Mouse (Mus musculus) forelimb bud, embryonic 11.5 days (tissue): ENCODE results near the gene Bach2.

Experiments used
- DNase-seq: peaks from one replicate; pipeline ENCODE4 v3.0.0-alpha.2; 2012; ENCODE audit warnings: low read depth, low spot score

Gene Bach2

DNA sequence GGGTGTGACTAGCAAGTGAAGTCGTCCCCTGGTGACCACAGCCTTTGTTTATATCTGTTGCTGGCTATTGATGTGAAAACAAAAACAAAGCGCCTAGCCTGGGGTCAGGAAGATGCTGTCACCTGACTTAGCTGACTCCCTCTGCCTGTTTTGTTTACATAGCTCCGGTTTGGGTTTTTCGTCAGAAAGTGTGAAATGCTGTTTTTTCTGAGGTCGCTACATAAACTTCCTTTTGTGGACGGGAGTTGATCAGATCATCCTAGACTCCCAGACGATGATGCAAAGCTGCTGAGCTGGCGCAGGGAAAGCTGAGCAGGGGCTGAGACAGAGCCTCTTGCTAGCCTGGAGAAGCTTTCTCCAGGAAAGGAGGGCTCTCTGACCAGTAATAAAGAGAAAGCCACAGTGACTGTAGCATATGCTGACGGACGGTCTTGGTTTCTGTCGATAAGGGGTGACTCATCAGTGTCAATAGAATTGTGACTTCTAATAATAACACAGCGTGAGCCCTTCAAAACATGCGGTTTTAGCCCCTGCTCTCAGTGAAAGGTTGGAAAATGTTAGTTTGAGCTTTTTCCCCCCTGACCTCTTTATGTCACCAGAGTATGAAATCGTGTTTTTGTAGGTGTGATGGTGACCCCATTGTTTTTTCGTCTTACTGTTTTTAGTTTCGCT lies 11.9 kb downstream of the Bach2 start:
- DNase-seq: no peak

DNA sequence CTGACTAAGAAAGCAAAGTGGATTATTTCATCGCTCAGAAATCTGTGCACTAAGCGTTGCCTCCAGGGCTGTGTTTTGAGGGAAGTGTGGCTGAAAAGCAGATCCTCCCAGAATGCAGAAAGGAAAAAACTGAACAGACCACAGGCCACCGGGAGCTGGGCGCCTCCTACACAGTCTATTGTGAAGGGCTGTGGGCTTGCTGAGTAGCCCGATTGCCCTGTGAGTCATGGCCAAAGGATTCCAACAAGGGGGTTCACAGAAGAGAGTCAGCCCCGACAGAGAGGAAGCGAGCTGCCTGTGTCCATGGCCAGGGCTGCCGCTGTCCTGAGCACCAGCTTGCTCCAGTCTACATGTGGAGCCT lies 12.4 kb downstream of the Bach2 start:
- DNase-seq: no peak

DNA sequence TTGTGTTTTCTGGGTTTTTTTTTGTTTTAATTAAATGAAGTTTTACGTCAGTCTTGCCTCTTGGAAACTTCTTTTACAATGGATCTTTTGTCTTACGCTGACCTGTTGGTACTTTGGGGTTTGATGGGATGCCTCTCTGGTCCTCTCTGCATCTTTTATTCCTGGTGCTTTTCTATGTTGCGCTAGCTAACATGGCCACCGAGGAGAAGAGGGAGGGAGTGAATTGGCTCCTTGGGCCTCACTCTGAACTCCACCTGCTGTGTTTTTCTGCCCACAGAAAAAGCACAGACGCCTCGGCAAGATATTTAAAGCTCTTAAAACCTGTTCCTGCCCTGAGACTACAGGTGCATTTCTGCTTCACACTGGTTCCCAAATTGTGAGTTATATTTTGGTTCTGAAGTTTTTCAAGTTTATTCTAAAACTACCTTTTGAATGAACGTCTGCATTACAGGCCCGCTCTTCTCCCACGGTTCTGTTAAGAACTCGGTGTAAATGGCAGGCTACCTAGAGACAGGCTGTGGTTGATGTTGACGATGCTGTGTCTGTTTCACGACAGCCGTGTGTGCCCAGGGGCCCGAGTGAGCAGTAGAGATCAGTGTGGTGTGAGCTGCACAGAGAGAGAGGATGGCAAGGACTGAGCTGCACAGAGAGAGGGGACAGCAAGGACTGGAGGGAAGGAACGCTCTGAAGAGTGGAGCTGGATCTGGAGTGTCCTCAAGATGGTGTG lies 13.5 kb downstream of the Bach2 start:
- no peak for DNase-seq

DNA sequence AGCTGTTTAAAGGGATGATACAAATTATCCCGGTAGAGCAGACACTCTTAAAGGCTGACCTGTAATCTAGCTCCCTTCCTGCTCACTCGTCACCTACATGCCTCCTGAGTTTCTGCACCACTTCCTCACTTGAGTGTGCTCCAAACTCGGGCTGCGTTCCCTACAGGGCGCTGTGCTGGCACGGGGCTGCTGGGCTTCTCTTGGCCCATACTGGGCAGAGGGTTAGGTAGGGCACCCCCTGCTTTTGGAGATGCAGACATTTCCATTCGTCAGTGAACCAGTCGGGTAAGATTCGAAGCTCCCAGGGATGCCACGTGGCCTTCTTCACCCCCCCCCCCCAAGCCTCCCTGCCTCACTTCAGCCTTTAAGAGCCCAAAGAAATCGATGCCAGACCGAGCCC lies 19.1 kb downstream of the Bach2 start:
- DNase-seq: no peak

DNA sequence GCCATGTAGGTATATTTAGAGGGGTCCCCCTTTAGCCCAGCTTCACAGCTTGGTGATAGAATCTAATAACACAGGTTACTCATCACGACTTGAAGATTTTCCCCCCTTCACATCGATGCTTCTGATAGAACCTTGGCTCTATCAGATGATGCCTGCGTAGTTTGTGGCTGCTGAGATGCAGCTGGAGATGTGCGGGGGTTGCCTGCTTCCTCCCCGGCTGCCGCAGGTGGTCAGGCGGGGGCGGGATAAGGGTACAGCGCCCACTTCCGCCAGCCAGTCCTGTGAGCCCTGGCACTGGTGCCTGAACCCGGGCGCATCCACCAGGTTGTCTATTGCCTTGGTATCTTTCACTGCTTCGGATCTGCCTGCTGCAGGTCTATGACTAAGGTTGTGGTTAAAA lies 19.5 kb downstream of the Bach2 start:
- DNase-seq: no peak

DNA sequence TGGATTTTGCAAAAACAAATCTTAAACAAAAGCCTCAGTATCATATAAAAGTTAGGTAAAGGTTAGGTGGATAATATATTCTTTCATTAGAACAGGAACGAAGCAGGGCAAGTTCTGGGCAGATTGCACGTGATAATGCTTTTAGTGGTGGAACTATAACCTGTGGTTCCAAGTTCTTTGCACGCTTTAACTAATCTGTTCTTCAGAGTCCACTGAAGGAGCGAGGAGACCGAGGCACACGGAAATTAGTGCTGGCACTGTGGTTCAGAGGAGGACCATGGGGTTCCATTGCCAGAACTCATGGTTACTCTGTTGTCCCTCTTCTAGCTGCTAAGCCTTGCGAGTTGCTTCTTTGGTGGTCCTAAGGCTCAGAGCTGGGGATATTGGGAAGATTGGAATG lies 20.0 kb downstream of the Bach2 start:
- no peak for DNase-seq

DNA sequence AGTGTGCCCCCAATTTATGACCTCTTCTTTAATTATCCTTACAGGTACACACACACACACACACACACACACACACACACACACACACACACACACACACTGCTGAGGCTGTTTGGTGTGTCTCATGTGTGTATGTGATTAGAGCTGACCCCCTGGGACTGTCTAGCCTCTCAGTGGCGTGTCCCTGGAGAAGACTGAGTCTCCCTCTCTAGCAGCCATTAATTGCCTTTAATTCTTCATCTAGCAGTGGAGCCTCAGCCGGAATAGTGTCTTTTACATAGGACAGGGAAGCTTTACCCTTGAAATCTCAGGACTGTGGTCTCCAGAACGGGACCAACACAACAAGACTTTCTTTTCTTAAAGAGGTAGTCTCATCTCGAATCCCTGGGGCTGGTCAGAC lies 22.3 kb downstream of the Bach2 start:
- no peak for DNase-seq

DNA sequence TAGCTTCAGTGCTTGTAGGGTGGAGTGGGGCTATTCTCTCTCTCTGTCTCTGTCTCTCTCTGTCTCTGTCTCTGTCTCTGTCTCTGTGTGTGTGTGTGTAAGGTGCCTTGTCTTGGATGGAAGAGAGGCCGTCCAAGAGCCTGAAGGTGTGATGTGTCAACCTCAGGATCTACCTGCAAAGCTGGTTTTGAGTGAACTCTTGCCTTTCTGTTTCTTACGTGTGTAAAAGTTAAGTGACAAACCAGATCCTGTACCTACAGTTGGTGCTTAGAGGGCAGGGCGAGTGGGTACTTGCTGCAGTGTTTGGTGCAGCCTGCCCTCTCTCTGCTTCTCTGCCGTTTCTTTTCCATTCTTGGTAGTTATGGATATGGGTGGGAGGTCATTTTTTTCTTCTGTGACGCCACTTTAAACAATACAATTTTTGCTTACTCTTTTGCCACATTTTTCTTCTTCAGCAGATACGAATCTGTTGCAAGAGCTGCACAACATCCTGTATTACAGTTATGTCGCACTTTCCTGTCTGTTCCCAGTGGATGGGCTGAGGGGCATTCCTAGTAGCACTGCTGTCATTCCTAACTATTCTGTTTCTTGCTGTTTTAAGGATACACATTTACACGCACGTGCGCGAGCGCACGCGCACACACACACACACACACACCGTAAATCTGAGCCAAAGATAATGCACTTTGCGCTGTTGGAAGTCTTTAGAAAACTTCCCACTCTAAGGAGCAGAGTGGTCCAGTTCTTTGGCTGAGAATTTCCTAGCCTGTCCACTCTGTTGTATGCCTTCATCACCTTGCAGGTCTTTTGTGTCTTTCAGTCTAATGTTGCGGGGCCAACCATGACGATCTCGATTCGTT lies 24.5 kb downstream of the Bach2 start:
- no peak for DNase-seq

DNA sequence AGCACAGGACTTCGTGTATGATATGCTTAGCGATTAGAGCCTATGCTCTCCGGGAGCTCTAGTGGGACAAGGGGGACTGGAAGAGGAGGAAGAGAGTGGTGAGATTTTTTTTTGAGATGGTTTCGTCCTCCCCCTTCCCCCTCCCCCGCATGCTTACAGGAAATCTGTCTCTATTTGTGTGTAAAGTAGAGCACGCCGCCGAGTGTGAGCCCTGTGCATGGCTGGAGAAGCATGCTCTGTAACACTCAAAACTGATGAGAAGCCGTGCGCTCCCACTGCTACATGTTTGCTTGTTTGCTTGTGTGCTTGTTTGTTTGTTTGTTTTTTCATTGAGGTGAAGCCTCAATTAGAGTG lies 25.1 kb downstream of the Bach2 start:
- DNase-seq: no peak

DNA sequence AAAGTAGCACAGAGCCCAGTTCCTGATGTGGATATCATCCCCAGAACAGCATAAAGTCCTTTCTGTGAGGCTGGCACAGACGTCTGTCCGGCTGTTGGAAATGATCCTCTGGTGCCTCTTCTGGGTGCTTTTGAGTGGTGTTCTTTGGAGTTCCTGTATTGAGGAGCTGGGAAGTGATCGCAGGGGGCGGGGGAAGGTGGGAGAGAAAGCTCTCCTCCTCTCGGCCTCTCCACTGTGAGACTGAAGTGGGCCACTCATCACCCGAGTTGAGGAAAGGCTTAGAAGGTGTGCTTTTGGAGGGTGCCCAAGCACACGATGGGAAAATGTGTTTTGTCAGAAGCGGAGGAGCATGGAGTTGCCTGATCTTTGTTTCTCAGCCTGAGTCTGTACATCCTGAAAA lies 26.3 kb downstream of the Bach2 start:
- DNase-seq: no peak

DNA sequence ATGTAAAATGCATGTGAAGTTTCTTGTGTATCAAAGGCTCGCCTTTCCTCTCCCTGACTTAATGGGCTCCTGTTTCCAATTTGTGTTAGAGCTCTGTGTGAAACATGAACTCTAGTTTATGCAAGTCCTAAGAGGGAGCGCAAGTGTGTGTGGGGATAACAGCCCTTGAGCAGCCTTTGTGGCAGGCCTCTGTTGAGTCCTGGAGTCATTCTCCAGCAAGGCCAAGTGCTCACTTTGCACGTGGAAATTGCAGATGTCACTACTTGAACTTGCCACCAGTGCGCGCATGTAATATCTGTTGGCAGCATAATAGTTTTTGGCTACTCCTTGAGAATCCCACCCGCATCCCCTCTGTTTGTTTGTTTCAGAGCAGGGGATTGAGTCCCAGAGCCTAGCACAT lies 28.1 kb downstream of the Bach2 start:
- DNase-seq: peak; percentile 78

DNA sequence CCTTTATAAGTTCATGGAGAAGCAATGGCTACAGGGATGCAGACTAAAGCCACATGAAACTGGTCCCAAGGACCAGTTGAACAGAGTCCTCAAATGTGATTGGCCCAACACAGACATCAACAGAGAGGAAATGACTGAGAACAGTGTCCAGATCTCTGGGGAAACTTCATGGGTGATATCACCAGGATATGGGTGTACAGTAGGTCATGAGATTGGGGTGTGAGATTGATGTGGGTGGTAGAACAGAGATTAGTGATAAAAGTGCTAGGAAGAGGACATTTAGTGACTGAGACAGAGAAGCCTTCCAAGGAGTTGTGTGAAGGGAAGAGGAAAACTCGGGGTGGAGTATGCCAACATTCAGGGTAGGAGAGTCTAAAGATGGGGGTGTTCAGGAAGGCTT lies 29.4 kb downstream of the Bach2 start:
- no peak for DNase-seq

DNA sequence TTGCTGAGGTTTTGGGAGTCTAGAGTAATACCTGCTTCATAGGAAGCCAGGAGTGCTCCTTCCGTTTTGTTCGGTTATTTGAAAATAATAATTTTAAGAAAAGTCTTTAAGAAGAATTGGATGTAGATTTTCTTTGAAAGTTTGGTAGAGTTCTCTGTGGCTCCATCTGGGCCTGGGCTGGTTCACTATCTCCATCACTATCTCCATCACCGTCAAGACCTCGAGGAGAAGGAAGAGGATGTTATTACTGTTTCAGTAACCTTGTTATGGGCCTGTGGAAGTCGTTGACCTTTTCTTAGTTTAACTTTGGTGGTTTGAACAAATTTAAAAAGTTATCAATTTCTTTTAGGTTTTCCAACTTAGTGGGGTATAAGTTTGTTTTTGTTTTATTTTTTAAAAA lies 33.8 kb downstream of the Bach2 start:
- DNase-seq: no peak

DNA sequence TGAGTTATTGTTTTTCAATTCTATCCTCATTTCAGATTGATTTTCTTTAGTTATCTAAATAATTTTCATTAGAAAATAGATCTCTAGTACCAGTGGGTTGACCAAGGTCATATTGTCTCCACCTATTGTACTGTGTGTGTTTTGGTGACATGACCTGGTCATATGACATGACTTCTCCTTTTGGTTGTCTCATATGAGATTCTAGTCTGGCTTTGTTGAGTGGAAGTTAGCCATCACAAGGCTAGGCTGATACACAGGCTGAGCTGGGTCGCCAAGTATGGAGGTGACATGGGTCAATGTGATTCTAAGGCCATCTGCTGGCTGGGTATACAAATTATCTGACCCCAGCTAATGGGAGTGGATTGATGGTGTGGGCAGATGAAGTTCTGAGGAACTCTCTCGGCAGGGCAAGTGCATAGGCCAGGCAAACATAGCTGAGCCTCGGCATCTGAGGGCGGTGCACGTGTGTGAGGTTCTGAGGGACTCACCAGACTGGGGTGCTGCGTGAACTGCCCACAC lies 36.2 kb downstream of the Bach2 start:
- no peak for DNase-seq

DNA sequence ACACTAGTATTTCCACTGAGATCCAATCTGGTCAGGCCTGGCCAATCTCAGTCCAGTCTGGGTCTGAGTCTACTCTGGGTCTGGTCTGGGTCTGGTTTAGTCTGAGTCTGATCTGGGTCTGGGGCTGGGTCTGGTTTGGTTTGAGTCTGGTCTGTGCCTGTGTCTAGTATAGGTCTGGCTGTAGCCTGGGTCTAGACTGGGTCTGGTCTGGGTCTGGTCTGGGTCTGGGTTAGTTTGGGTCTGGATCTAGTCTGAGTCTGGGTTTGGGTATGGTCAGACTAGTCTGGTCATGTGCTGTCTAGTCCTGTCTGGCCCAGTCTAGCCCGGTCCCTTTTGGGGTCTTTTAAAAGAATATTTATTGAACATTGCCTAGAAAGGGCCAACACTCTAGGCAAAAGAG lies 41.2 kb downstream of the Bach2 start:
- DNase-seq: peak; percentile 55

DNA sequence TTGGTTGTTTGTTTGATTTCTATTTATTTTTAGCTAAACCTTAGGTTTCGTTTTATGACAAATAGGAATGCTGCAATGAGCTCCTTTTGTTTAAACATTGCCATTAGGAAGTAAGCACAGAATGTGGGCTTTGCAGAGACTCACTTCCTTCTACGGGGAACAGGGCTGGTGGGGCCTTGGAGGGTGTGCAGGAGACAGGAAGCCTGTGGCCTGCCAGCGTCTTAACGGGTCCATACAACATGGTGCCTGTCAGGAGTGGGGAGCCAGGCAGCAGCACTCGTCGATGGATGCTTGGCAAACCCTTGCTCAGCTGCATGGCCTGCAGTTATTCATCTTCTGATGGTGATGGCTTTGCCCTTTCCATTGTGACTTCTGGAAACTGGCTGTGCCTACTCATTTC lies 41.8 kb downstream of the Bach2 start:
- no peak for DNase-seq

DNA sequence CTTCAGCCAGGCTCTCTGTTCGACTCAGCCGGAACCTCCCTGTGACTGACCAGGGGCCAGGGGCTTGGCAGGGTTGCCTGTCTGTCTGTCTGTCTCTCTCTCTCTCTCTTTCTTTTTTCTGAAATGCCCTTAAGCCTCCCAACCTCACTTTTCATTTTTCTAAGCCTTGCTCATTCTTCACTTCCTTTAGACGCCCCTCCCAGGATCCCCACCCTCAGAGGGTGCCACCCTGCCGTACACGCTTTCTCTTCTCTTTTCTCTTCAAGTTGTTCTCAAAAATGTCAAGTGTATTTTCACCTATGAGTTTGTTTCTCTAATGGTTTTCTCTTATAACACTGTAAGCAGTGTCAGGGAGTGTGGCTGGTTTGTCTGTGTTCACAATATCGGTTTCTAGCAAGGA lies 42.7 kb downstream of the Bach2 start:
- DNase-seq: no peak

DNA sequence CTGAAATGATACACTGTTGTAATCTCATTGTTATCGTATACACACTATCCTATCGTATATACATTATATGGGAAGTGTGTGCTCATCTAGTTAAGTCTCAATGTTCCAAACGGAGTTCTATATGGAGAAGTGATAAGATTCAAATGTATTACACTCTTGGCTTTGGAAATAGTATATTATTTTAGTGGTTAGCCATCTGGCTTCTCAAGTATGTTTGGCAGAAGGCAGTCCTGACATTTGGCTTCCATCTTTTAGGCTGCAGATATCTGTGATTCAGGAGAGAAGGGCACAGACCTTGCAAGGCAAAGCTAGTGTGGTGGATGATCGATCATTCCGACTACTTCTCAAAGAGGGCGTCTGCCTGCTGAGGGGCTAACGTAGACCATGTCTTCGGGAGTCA lies 47.8 kb downstream of the Bach2 start:
- no peak for DNase-seq

DNA sequence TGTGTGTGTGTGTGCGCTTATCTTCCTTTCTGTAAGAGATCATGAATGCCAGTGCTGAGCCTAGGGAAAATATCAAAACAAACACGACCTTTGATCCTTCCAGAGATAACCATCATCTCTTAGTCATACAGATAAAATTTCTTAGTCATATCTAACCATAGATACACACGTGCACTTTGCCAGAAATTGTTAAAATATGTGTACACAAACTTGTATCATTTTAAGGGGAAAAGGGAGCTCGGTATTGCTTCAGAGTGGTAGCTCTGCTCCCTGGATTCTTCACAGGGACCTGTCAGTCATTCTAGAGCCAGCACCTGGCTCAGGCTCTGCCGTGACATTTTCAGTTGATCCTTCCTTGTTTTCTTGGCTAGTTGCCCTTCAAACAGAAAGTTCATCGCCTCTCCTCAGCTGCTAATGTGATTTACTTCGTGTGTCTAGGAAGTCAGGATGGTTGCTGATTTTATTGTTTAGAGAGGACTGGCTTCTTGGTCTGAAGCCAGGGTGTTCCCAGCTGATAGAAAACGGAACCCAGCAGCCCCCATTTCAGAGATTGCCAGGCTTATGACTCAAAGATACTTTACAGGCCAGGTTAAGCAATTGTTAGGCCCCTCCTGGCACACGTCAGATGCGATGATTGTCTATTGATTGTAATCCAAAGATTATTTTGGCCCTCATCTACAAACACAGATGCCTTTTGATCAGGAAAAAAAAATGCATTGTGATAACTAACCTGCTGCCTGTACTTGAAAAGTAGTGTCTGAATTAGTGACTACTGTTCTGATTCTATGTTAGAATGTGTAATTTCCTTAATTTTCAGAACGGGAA lies 49.6 kb downstream of the Bach2 start:
- DNase-seq: no peak

DNA sequence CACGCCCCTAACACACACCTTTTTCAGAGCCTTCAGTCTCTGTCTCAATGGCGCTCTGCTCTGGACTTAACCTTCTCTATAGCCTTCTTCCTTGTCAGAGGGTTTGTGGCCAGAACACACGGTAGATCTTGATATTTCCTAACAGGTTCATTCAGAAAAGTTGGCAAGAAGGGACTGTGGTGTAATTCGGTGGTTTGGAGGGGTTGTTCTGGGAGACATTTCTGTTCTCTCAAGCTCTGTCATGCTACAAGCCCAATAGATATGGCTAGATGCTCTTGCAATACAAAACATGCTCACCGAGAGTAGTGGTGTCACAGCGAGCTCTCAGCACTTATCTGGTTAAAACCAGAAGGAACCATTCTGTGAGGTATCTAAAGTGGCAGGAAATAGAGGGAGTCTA lies 51.2 kb downstream of the Bach2 start:
- DNase-seq: no peak

DNA sequence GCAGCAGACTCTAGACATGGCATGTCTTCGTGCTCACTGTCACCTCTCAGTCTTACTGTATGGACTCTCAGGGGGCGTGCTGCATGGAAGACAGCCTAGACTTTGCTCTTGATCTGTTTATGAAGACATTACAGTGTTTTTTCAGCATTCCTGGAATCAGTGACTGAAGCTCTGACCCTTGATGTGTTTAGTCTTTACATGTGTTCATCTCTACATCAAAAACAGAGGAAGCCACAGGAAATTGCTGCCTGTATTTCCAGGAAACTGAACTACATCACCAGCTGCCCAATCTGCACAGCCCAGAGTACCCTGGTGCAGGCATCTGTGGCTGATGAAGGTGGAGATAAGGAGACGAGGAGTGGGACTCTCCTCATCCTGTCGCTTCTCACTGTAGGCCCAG lies 52.8 kb downstream of the Bach2 start:
- DNase-seq: no peak
